Mouse (Mus musculus) midbrain, postnatal 0 days (tissue): ENCODE results near the gene Fam174a. TPM values are rescaled to one million over a fixed set of nuclear protein-coding genes. Genes with fewer than 3 reads are reported as not detected.

Source experiments
- ATAC-seq: fragments of 200-750 bp; cut with Nextera tagmentation; 2 replicates; pipeline ENCODE4 v1.8.0; 2017; ENCODE audit warnings: moderate number of reproducible peaks, mild to moderate bottlenecking, moderate TSS enrichment, moderate library complexity; ENCODE audit not compliant: low FRiP score
- DNase-seq: peaks from one replicate; pipeline ENCODE4 v3.0.0-alpha.2; 2015; ENCODE audit warnings: low spot score
- H3K27ac ChIP-seq: fragments of 300-500 bp; sonication (generic); 2 replicates; pipeline ENCODE4 v1.5.1; 2014; ENCODE audit warnings: low read depth, mild to moderate bottlenecking, low read length, mixed read lengths
- H3K27me3 ChIP-seq: fragments of 300-500 bp; sonication (generic); 2 replicates; pipeline ENCODE4 v1.6.1; 2014; ENCODE audit warnings: low read length, control low read depth, mixed read lengths; ENCODE audit not compliant: insufficient read depth
- H3K36me3 ChIP-seq: fragments of 300-500 bp; sonication (generic); 2 replicates; pipeline ENCODE4 v1.6.1; 2014; ENCODE audit warnings: low read length, control low read depth, mixed read lengths; ENCODE audit not compliant: insufficient read depth
- H3K4me1 ChIP-seq: fragments of 300-500 bp; sonication (generic); 2 replicates; pipeline ENCODE4 v1.6.1; 2014; ENCODE audit warnings: mild to moderate bottlenecking, control low read depth, antibody characterized with exemption, low read length, mixed read lengths; ENCODE audit not compliant: insufficient read depth
- H3K4me2 ChIP-seq: fragments of 300-500 bp; sonication (generic); 2 replicates; pipeline ENCODE4 v1.6.1; 2014; ENCODE audit warnings: low read depth, mild to moderate bottlenecking, low read length, mixed read lengths; ENCODE audit not compliant: poor library complexity, severe bottlenecking
- H3K4me3 ChIP-seq: fragments of 300-500 bp; sonication (generic); 2 replicates; pipeline ENCODE4 v1.5.1; 2014; ENCODE audit warnings: low read depth, mild to moderate bottlenecking, low read length, moderate library complexity
- H3K9ac ChIP-seq: fragments of 300-500 bp; sonication (generic); replicated peaks from 2 replicates; pipeline ENCODE4 v1.6.1; 2014; ENCODE audit warnings: mild to moderate bottlenecking, low read length, moderate library complexity, mixed read lengths; ENCODE audit not compliant: poor library complexity, severe bottlenecking
- H3K9me3 ChIP-seq: fragments of 300-500 bp; sonication (generic); 2 replicates; pipeline ENCODE4 v1.6.1; 2016; ENCODE audit warnings: low read length, control low read depth
- CTCF ChIP-seq: IDR thresholded peaks from 2 replicates; pipeline ENCODE4 v1.5.1; 2016; ENCODE audit warnings: antibody characterized with exemption, mild to moderate bottlenecking
- WGBS: fragments of 180-500 bp; shearing (Covaris S2); extraction: QIAGEN DNeasy Blood & Tissue Kit; methylation state at CpG from one replicate; pipeline ENCODE4 v1.1.7; 2014; 5-methylcytosine and 5-hydroxymethylcytosine counted together
- polyA plus RNA-seq: library from polyadenylated mRNA; unstranded; fragments of >200 nt; fragmentation: Nextera tagmentation; extraction: Ambion mirVana; gene quantifications from 2 replicates; pipeline ENCODE4 v1.2.1, GENCODE M21; 2015
- total RNA-seq: library from RNA; depleted of rRNA; stranded (reverse); fragments of >200 nt; gene quantifications from 2 replicates; pipeline ENCODE4 v1.2.3, GENCODE M21; 2014

The Fam174a gene
- total and polyA plus RNA-seq, 2 experiments from 2014 or later = 17.9 to 23.6 TPM

- H3K4me3 ChIP-seq = no peak overlapping the region
- H3K9me3 ChIP-seq = no peaks in the 10 kb centered on the region
- no peaks in the 10 kb centered on the region for H3K36me3 ChIP-seq
- H3K27me3 ChIP-seq = no peaks in the 10 kb centered on the region
- no peak for ATAC-seq
- DNase-seq = no peak
- no peak overlapping the region for H3K4me2 ChIP-seq
- WGBS = 82% methylated on average over 6 of the region's 6 CpGs
- H3K4me1 ChIP-seq = peaks cover 8% of the 10 kb centered on the region; the same call in 1 of the 2 replicates
- TF ChIP-seq CTCF = no peak
- no peak overlapping the region for H3K9ac ChIP-seq
- no peak overlapping the region for H3K27ac ChIP-seq
These were observed 2.6 kb downstream of the Fam174a start for GRCm38 (mm10) chr1:95315981-95316380.

- Histone ChIP-seq H3K4me3 (no peak overlapping the region), H3K36me3 (no peaks in the 10 kb centered on the region), H3K9ac (no peak overlapping the region), H3K4me2 (no peak overlapping the region), H3K27ac (no peak overlapping the region), H3K4me1 (no peaks in the 10 kb centered on the region), H3K27me3 (no peaks in the 10 kb centered on the region), H3K9me3 (no peaks in the 10 kb centered on the region)
- DNase-seq (no peak), ATAC-seq (no peak)
- 89% methylated on average over 2 of the region's 2 CpGs for WGBS
- no peak for TF ChIP-seq CTCF
These were observed 8.8 kb downstream of the Fam174a start for GRCm38 (mm10) chr1:95322219-95322618.

- no peak overlapping the region for H3K9ac ChIP-seq
- no peak overlapping the region for H3K27ac ChIP-seq
- no peaks in the 10 kb centered on the region for H3K4me1 ChIP-seq
- DNase-seq (no peak), ATAC-seq (no peak)
- TF ChIP-seq CTCF = no peak
- no peaks in the 10 kb centered on the region for H3K27me3 ChIP-seq
- 90% methylated on average over 7 of the region's 7 CpGs for WGBS
- H3K9me3 ChIP-seq = no peaks in the 10 kb centered on the region
- H3K4me3 ChIP-seq = no peak overlapping the region
- H3K4me2 ChIP-seq = no peak overlapping the region
- no peaks in the 10 kb centered on the region for H3K36me3 ChIP-seq
These were observed 9.6 kb downstream of the Fam174a start for GRCm38 (mm10) chr1:95323004-95323403.

- Histone ChIP-seq H3K4me2 (no peak overlapping the region), H3K27ac (no peak overlapping the region), H3K36me3 (no peaks in the 10 kb centered on the region), H3K4me1 (no peaks in the 10 kb centered on the region), H3K9ac (no peak overlapping the region), H3K9me3 (no peaks in the 10 kb centered on the region), H3K4me3 (no peak overlapping the region), H3K27me3 (no peaks in the 10 kb centered on the region)
- no peak for DNase-seq
- TF ChIP-seq CTCF = no peak
- ATAC-seq = no peak
These were observed 13.4 kb downstream of the Fam174a start for GRCm38 (mm10) chr1:95326856-95327255.

GRCm38 (mm10) chr1:95339618-95340017, 26.2 kb downstream of the Fam174a start:
- Histone ChIP-seq H3K27ac (no peak overlapping the region), H3K36me3 (no peaks in the 10 kb centered on the region), H3K4me2 (no peak overlapping the region), H3K27me3 (no peaks in the 10 kb centered on the region), H3K4me1 (no peaks in the 10 kb centered on the region), H3K4me3 (no peak overlapping the region), H3K9ac (no peak overlapping the region), H3K9me3 (no peaks in the 10 kb centered on the region)
- no peak for DNase-seq
- no peak for TF ChIP-seq CTCF
- ATAC-seq = no peak

GRCm38 (mm10) chr1:95342242-95342641, 28.8 kb downstream of the Fam174a start:
- ATAC-seq (no peak), DNase-seq (peak; percentile 19)
- no peak overlapping the region for H3K4me2 ChIP-seq
- no peak overlapping the region for H3K27ac ChIP-seq
- no peak for TF ChIP-seq CTCF
- H3K36me3 ChIP-seq = no peaks in the 10 kb centered on the region
- no peaks in the 10 kb centered on the region for H3K9me3 ChIP-seq
- no peak overlapping the region for H3K9ac ChIP-seq
- no peak overlapping the region for H3K4me3 ChIP-seq
- H3K4me1 ChIP-seq = no peaks in the 10 kb centered on the region
- no peaks in the 10 kb centered on the region for H3K27me3 ChIP-seq
